Mouse (Mus musculus): Measurements from ENCODE around the gene Tbx5. TPM values are rescaled to one million over a fixed set of nuclear protein-coding genes. Genes with fewer than 3 reads are reported as not detected.

Tbx5 gene
- polyA plus RNA-seq, 1 experiment from 2014 or later, result 0.04 TPM

DNA sequence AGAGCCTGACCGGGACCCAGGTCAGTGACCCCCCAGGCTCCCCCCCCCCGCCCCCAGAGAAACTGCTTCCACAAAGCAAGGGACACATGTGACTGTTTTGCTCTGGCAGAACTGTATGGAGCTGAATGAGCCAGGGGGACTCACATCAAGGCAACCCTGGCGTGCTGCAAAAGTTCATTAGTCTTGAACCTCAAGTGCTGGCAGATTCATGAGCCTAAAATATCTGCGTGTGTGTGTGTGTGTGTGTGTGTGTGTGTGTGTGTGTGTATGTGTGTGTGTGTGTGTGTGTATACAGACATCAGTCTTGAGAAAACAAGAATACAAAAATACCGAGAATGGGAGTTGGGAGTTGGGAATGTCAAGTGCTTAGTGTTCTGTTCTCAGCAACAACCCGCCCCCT, 5.1 kb upstream of the Tbx5 start:
- H3K27me3 ChIP-seq (ENCODE audit: poor library complexity, severe bottlenecking), result peaks cover 100% of the 10 kb centered on the region
- H3K27ac ChIP-seq, result no peak overlapping the region
- DNase-seq (ENCODE audit: extremely low spot score, low spot score), result no peak
- WGBS, result 72% methylated on average over 6 of the region's 6 CpGs
- H3K9me3 ChIP-seq, result no peaks in the 10 kb centered on the region
- peaks cover 7% of the 10 kb centered on the region for H3K4me1 ChIP-seq
- H3K36me3 ChIP-seq (replicated peaks), result no peaks in the 10 kb centered on the region
- H3K4me3 ChIP-seq, result no peak overlapping the region

GRCm38 (mm10) chr5:119830611-119831010, 1.9 kb upstream of the Tbx5 start:
- Histone ChIP-seq H3K9me3 (no peaks in the 10 kb centered on the region), H3K4me3 (no peak overlapping the region), H3K27me3 (ENCODE audit: poor library complexity, severe bottlenecking) (peaks cover 100% of the 10 kb centered on the region), H3K4me1 (peaks cover 11% of the 10 kb centered on the region), H3K27ac (no peak overlapping the region), H3K36me3 (replicated peaks) (no peaks in the 10 kb centered on the region)
- DNase-seq (ENCODE audit: extremely low spot score, low spot score), result no peak
- WGBS, result 4% methylated on average over 8 of the region's 8 CpGs

- peak; percentile 43 for DNase-seq (ENCODE audit: extremely low spot score, low spot score)
- under 1% methylated on average over 33 of the region's 33 CpGs for WGBS
- no peaks in the 10 kb centered on the region for H3K36me3 ChIP-seq (replicated peaks)
- H3K27ac ChIP-seq, result no peak overlapping the region
- peaks cover 11% of the 10 kb centered on the region for H3K4me1 ChIP-seq
- H3K9me3 ChIP-seq, result no peaks in the 10 kb centered on the region
- peaks cover 100% of the 10 kb centered on the region for H3K27me3 ChIP-seq (ENCODE audit: poor library complexity, severe bottlenecking)
- no peak overlapping the region for H3K4me3 ChIP-seq
These were observed 1.2 kb upstream of the Tbx5 start for GRCm38 (mm10) chr5:119831201-119831771.

DNA sequence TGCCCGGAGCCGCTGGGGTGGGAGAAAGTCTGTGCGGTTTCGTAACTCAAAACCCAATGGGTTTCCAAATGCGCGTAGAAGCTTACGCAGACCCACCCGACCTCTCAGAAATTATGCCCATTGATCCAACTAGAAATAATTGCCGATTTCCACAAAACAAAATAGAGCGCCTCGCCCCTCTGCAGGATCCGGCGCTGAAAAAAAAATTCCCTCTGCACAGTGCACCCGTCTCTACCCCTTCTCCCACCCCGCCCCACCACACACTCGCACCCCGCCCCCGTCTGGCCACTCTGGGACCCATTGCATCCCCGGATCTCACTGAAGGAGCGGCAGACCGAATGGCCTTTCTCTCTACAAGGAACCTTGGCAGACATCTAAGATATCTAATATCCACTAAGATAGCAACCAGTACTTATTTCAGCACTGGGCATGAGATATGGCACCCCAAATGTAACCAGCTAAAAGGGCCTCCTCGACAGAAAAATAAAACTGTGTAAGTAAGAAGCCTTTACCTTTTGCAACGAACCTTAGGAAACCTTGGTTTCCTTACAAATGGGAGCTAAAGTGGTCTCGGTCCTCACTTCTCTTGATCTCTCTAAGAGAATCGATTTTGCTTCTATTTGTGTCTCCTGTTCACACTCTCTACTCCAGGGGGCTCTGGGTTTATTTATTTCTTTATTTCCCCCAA, 533 bp upstream of the Tbx5 start:
- Histone ChIP-seq H3K9me3 (no peaks in the 10 kb centered on the region), H3K4me3 (no peak overlapping the region), H3K27me3 (ENCODE audit: poor library complexity, severe bottlenecking) (peaks cover 100% of the 10 kb centered on the region), H3K27ac (no peak overlapping the region), H3K36me3 (replicated peaks) (no peaks in the 10 kb centered on the region), H3K4me1 (peaks cover 11% of the 10 kb centered on the region)
- DNase-seq (ENCODE audit: extremely low spot score, low spot score), result no peak
- 1% methylated on average over 25 of the region's 25 CpGs for WGBS

DNA sequence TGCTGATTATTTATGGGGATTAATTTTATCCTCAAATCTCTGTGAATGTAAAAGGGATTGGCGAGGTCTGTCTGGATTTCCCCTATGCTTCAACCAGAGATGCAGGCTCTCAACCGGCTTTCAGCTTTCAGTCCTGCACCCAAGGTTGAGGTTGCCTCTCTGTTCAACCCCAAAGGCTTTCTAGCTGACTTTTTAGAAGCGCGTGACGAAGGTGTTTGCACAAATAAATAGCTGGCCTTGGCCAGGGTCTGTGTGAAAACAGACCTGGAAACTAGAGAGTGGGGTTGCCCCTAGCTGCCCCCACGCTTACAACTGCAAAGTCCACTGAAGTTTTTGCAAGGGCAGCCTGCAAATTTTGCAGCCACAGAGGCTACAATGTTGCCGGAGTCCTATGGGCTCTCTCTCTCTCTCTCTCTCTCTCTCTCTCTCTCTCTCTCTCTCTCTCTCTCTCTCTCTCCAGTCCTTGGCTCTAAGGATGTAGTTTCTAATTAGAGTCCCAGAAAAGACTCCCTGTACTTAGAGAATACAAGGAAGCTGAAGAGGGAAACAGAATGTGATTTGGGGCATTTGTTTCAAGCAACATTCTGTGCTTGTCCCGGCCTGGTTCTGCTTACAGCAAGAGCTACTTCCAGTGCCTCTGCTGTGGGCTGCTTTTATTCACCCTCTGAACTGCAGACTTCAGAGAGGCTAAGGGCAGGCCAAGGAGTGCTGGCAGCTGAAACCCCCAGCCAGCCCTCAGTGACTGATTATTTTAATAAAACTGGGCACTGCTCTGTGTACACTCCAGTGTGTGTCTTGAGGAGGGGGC, 959 bp downstream of the Tbx5 start:
- no peak for DNase-seq (ENCODE audit: extremely low spot score, low spot score)
- Histone ChIP-seq H3K36me3 (replicated peaks) (no peaks in the 10 kb centered on the region), H3K27ac (no peak overlapping the region), H3K4me3 (no peak overlapping the region), H3K9me3 (no peaks in the 10 kb centered on the region), H3K4me1 (peaks cover 11% of the 10 kb centered on the region), H3K27me3 (ENCODE audit: poor library complexity, severe bottlenecking) (peaks cover 100% of the 10 kb centered on the region)
- WGBS, result 2% methylated on average over 8 of the region's 8 CpGs

GRCm38 (mm10) chr5:119834031-119834403, 1.5 kb downstream of the Tbx5 start:
- Histone ChIP-seq H3K36me3 (replicated peaks) (no peaks in the 10 kb centered on the region), H3K4me3 (no peak overlapping the region), H3K9me3 (no peaks in the 10 kb centered on the region), H3K4me1 (peaks cover 11% of the 10 kb centered on the region), H3K27me3 (ENCODE audit: poor library complexity, severe bottlenecking) (peaks cover 100% of the 10 kb centered on the region), H3K27ac (no peak overlapping the region)
- DNase-seq (ENCODE audit: extremely low spot score, low spot score), result peak; percentile 18
- 5% methylated on average over 2 of the region's 2 CpGs for WGBS

DNA sequence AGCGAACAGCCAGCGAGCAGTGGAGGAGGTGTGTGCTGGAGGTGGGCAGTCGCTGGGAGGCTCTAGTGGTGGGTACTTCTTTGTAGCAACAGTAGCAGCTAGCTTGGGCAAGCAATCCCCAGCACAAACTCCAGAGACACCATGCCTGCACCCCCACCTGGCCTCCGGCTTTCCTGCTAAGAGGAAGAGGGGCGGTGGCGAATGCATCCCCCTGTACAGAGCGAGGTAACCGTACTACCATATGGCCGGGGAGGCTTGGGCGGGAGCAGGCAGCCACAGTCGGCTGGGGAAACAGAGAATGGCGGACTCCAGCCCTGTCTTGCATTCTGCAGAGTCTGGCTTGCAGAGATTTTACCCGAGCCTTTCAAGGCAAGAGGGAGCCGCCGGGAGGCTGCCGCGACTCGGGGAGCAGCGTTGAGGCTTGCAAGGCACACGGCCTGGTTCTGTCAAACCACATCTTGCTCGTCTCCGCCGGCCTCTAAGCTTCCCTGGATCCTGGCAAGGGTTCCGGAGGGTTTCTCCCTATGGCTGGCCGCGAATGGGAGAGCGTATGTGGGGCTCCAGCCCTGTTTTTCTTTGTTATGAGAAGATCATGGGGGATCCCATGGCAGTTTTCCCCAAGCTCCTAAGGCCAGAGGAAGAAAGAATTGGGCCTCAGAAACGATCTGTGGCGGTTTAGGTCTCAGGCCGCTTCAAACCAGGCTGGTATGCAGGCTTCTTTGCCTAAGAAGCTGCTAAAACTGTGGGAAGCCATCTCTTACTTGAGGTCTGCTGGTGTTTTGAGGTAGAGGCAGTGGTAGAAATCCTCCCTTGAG, 2.8 kb downstream of the Tbx5 start:
- no peaks in the 10 kb centered on the region for H3K36me3 ChIP-seq (replicated peaks)
- peaks cover 11% of the 10 kb centered on the region for H3K4me1 ChIP-seq
- H3K9me3 ChIP-seq, result no peaks in the 10 kb centered on the region
- under 1% methylated on average over 30 of the region's 30 CpGs for WGBS
- DNase-seq (ENCODE audit: extremely low spot score, low spot score), result peak; percentile 53
- peaks cover 100% of the 10 kb centered on the region for H3K27me3 ChIP-seq (ENCODE audit: poor library complexity, severe bottlenecking)
- H3K27ac ChIP-seq, result no peak overlapping the region
- H3K4me3 ChIP-seq, result no peak overlapping the region

- WGBS, result 0% methylated on average over 12 of the region's 12 CpGs
- H3K27me3 ChIP-seq (ENCODE audit: poor library complexity, severe bottlenecking), result peaks cover 100% of the 10 kb centered on the region
- no peaks in the 10 kb centered on the region for H3K9me3 ChIP-seq
- H3K27ac ChIP-seq, result no peak overlapping the region
- no peak overlapping the region for H3K4me3 ChIP-seq
- no peak for DNase-seq (ENCODE audit: extremely low spot score, low spot score)
- no peaks in the 10 kb centered on the region for H3K36me3 ChIP-seq (replicated peaks)
- H3K4me1 ChIP-seq, result peaks cover 11% of the 10 kb centered on the region
These were observed 3.4 kb downstream of the Tbx5 start for GRCm38 (mm10) chr5:119835868-119836209.

GRCm38 (mm10) chr5:119836618-119837305, 4.3 kb downstream of the Tbx5 start:
- Histone ChIP-seq H3K9me3 (no peaks in the 10 kb centered on the region), H3K4me1 (peaks cover 10% of the 10 kb centered on the region), H3K36me3 (replicated peaks) (no peaks in the 10 kb centered on the region), H3K4me3 (no peak overlapping the region), H3K27ac (no peak overlapping the region), H3K27me3 (ENCODE audit: poor library complexity, severe bottlenecking) (peaks cover 100% of the 10 kb centered on the region)
- DNase-seq (ENCODE audit: extremely low spot score, low spot score), result peak; percentile 44
- WGBS, result under 1% methylated on average over 28 of the region's 28 CpGs

DNA sequence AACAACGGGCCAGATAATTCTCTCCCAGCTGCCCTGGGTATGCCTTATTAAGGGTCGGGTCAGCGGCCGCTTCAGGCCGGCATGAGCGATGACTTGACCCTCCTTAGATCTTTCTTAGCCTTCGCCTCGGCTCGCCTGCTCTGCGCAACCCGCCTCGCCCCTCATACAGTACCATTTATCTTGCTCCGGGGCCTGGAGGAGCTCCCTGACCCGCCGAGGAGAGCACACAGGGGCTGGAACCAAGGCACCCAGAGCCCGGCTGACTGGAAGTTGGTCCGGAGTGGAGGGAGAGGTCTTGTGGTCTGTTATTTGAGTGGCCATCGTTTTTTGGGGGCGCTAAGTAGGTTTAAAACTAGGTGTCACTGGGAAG, 4.8 kb downstream of the Tbx5 start:
- Histone ChIP-seq H3K27ac (no peak overlapping the region), H3K36me3 (replicated peaks) (no peaks in the 10 kb centered on the region), H3K27me3 (ENCODE audit: poor library complexity, severe bottlenecking) (peaks cover 100% of the 10 kb centered on the region), H3K4me3 (no peak overlapping the region), H3K9me3 (no peaks in the 10 kb centered on the region), H3K4me1 (peaks cover 12% of the 10 kb centered on the region)
- under 1% methylated on average over 19 of the region's 19 CpGs for WGBS
- peak; percentile 43 for DNase-seq (ENCODE audit: extremely low spot score, low spot score)

- Histone ChIP-seq H3K4me1 (peaks cover 12% of the 10 kb centered on the region), H3K27ac (no peak overlapping the region), H3K4me3 (no peak overlapping the region), H3K36me3 (replicated peaks) (no peaks in the 10 kb centered on the region), H3K27me3 (ENCODE audit: poor library complexity, severe bottlenecking) (peaks cover 100% of the 10 kb centered on the region), H3K9me3 (no peaks in the 10 kb centered on the region)
- 2% methylated on average over 3 of the region's 3 CpGs for WGBS
- DNase-seq (ENCODE audit: extremely low spot score, low spot score), result no peak
These were observed 5.4 kb downstream of the Tbx5 start for GRCm38 (mm10) chr5:119837861-119838260.

DNA sequence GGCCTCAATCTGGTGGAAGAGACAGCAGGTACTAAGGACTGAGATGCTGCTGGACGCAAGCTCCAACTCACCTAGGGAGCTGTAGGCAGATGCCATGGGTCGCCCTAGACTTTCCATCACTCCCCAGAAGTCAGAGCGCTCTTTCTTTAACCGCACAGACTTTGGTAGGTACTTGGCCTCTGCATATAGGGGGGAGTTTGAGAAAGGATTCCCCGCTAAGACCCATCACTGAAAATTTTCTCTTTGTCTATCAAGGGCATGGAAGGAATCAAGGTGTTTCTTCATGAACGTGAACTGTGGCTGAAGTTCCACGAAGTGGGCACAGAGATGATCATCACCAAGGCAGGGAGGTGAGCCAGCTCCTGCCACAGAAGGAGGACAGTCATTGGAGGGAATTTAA, 6.0 kb downstream of the Tbx5 start:
- no peaks in the 10 kb centered on the region for H3K9me3 ChIP-seq
- WGBS, result 3% methylated on average over 7 of the region's 7 CpGs
- no peaks in the 10 kb centered on the region for H3K36me3 ChIP-seq (replicated peaks)
- no peak overlapping the region for H3K27ac ChIP-seq
- peak; percentile 17 for DNase-seq (ENCODE audit: extremely low spot score, low spot score)
- no peak overlapping the region for H3K4me3 ChIP-seq
- H3K4me1 ChIP-seq, result peaks cover 12% of the 10 kb centered on the region
- peaks cover 100% of the 10 kb centered on the region for H3K27me3 ChIP-seq (ENCODE audit: poor library complexity, severe bottlenecking)

All from forebrain, embryonic 10.5 days (tissue).